Mouse (Mus musculus): ENCODE measurements around the gene Wfdc18. TPM values are rescaled to one million over a fixed set of nuclear protein-coding genes. Genes with fewer than 3 reads are reported as not detected.

Wfdc18 gene
- total RNA-seq, 1 experiment = not detected

DNA sequence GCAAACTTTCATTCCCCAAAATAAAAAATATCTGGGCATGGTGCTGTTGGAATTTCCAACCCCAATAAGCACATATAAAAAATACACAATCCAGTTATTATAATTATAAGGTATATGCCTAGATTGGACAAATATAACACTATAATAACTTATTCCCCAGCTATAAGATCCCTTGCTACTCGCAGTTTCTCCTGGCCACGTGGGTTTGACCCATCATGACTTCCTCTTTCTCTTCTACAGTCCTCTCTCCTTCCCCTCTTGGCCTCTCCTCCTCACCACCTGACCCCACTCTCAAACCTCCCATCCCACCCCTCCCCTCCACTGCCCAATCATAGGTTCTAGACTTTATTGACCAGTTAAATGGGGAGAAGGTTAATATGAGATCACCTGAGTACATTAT lies 5.1 kb downstream of the Wfdc18 start:
- H3K27ac ChIP-seq (ENCODE audit: insufficient read depth, low read depth, low read length, poor library complexity, severe bottlenecking) = no peak overlapping the region
- H3K36me3 ChIP-seq (ENCODE audit: control insufficient read depth, insufficient read depth, low read length, poor library complexity, severe bottlenecking) = no peaks in the 10 kb centered on the region
- no peak for DNase-seq (ENCODE audit: low read depth, low spot score)
- in situ Hi-C loops (cut with MboI; ENCODE audit: low sequenced_read_pairs in 2 of 2, unreplicated experiment in 2 of 2) = no loop called here
- H3K9me3 ChIP-seq (ENCODE audit: control insufficient read depth, insufficient read depth, low read depth, low read length) = no peaks in the 10 kb centered on the region
- TF ChIP-seq MAFK (IDR thresholded peaks at IDR 0.05; ENCODE audit: insufficient read depth, low read depth, low read length) (no peak), ZNF384 (IDR thresholded peaks at IDR 0.05; ENCODE audit: low read depth, low read length) (no peak), HCFC1 (IDR thresholded peaks at IDR 0.05; ENCODE audit: borderline replicate concordance, insufficient read depth, low read length) (no peak), ZC3H11A (IDR thresholded peaks at IDR 0.05; ENCODE audit: borderline replicate concordance, low read depth, low read length) (no peak), CHD2 (IDR thresholded peaks at IDR 0.05; ENCODE audit: low read depth, low read length) (no peak)
- H3K4me1 ChIP-seq (ENCODE audit: control insufficient read depth in 2 of 2, insufficient read depth in 2 of 2, low read length in 2 of 2, poor library complexity in 1 of 2) = no peaks in the 10 kb centered on the region
- H3K4me3 ChIP-seq (ENCODE audit: insufficient read depth in 1 of 2, low read depth in 1 of 2, low read length in 2 of 2, poor library complexity in 1 of 2, severe bottlenecking in 1 of 2) = no peak overlapping the region
- H3K9ac ChIP-seq (ENCODE audit: insufficient read depth, low read depth, low read length, poor library complexity, severe bottlenecking) = no peak overlapping the region

- H3K27ac ChIP-seq (ENCODE audit: insufficient read depth, low read depth, low read length, poor library complexity, severe bottlenecking) = no peak overlapping the region
- no peaks in the 10 kb centered on the region for H3K9me3 ChIP-seq (ENCODE audit: control insufficient read depth, insufficient read depth, low read depth, low read length)
- no peak overlapping the region for H3K9ac ChIP-seq (ENCODE audit: insufficient read depth, low read depth, low read length, poor library complexity, severe bottlenecking)
These were observed 8.3 kb downstream of the Wfdc18 start for GRCm38 (mm10) chr11:83717042-83717665.

GRCm38 (mm10) chr11:83720766-83721165 lies 12.0 kb downstream of the Wfdc18 start:
- TF ChIP-seq MAFK (IDR thresholded peaks at IDR 0.05; ENCODE audit: insufficient read depth, low read depth, low read length) (no peak), ZNF384 (IDR thresholded peaks at IDR 0.05; ENCODE audit: low read depth, low read length) (no peak), CHD2 (IDR thresholded peaks at IDR 0.05; ENCODE audit: low read depth, low read length) (no peak), ZC3H11A (IDR thresholded peaks at IDR 0.05; ENCODE audit: borderline replicate concordance, low read depth, low read length) (no peak), HCFC1 (IDR thresholded peaks at IDR 0.05; ENCODE audit: borderline replicate concordance, insufficient read depth, low read length) (no peak)
- Histone ChIP-seq H3K4me3 (ENCODE audit: insufficient read depth in 1 of 2, low read depth in 1 of 2, low read length in 2 of 2, poor library complexity in 1 of 2, severe bottlenecking in 1 of 2) (no peak overlapping the region), H3K9me3 (ENCODE audit: control insufficient read depth, insufficient read depth, low read depth, low read length) (no peaks in the 10 kb centered on the region), H3K4me1 (ENCODE audit: control insufficient read depth in 2 of 2, insufficient read depth in 2 of 2, low read length in 2 of 2, poor library complexity in 1 of 2) (no peaks in the 10 kb centered on the region), H3K36me3 (ENCODE audit: control insufficient read depth, insufficient read depth, low read length, poor library complexity, severe bottlenecking) (no peaks in the 10 kb centered on the region), H3K27ac (ENCODE audit: insufficient read depth, low read depth, low read length, poor library complexity, severe bottlenecking) (no peak overlapping the region), H3K9ac (ENCODE audit: insufficient read depth, low read depth, low read length, poor library complexity, severe bottlenecking) (no peak overlapping the region)
- in situ Hi-C loops (cut with MboI; ENCODE audit: low sequenced_read_pairs in 2 of 2, unreplicated experiment in 2 of 2) = no loop called here
- DNase-seq (ENCODE audit: low read depth, low spot score) = no peak

More at GRCm38 (mm10) chr11:83717042-83717665, 8.3 kb downstream of the Wfdc18 start:
- in situ Hi-C loops (cut with MboI; ENCODE audit: low sequenced_read_pairs in 2 of 2, unreplicated experiment in 2 of 2) = no loop called here
- TF ChIP-seq MAFK (IDR thresholded peaks at IDR 0.05; ENCODE audit: insufficient read depth, low read depth, low read length) = no peak
- no peak for TF ChIP-seq ZNF384 (IDR thresholded peaks at IDR 0.05; ENCODE audit: low read depth, low read length)
- TF ChIP-seq ZC3H11A (IDR thresholded peaks at IDR 0.05; ENCODE audit: borderline replicate concordance, low read depth, low read length) = no peak
- no peak for TF ChIP-seq CHD2 (IDR thresholded peaks at IDR 0.05; ENCODE audit: low read depth, low read length)
- no peak for TF ChIP-seq HCFC1 (IDR thresholded peaks at IDR 0.05; ENCODE audit: borderline replicate concordance, insufficient read depth, low read length)
- no peak for DNase-seq (ENCODE audit: low read depth, low spot score)
- no peaks in the 10 kb centered on the region for H3K36me3 ChIP-seq (ENCODE audit: control insufficient read depth, insufficient read depth, low read length, poor library complexity, severe bottlenecking)
- H3K4me1 ChIP-seq (ENCODE audit: control insufficient read depth in 2 of 2, insufficient read depth in 2 of 2, low read length in 2 of 2, poor library complexity in 1 of 2) = no peaks in the 10 kb centered on the region
- H3K4me3 ChIP-seq (ENCODE audit: insufficient read depth in 1 of 2, low read depth in 1 of 2, low read length in 2 of 2, poor library complexity in 1 of 2, severe bottlenecking in 1 of 2) = no peak overlapping the region

- Histone ChIP-seq H3K4me1 (ENCODE audit: control insufficient read depth in 2 of 2, insufficient read depth in 2 of 2, low read length in 2 of 2, poor library complexity in 1 of 2) (no peaks in the 10 kb centered on the region), H3K4me3 (ENCODE audit: insufficient read depth in 1 of 2, low read depth in 1 of 2, low read length in 2 of 2, poor library complexity in 1 of 2, severe bottlenecking in 1 of 2) (no peak overlapping the region), H3K9me3 (ENCODE audit: control insufficient read depth, insufficient read depth, low read depth, low read length) (no peaks in the 10 kb centered on the region), H3K36me3 (ENCODE audit: control insufficient read depth, insufficient read depth, low read length, poor library complexity, severe bottlenecking) (no peaks in the 10 kb centered on the region), H3K27ac (ENCODE audit: insufficient read depth, low read depth, low read length, poor library complexity, severe bottlenecking) (no peak overlapping the region), H3K9ac (ENCODE audit: insufficient read depth, low read depth, low read length, poor library complexity, severe bottlenecking) (no peak overlapping the region)
- in situ Hi-C loops (cut with MboI; ENCODE audit: low sequenced_read_pairs in 2 of 2, unreplicated experiment in 2 of 2) = loop anchor here in 1 of 2 experiments (25.0 kb wide), 1 partner anchor 167 kb away; no protein-coding TSS in a partner anchor
- TF ChIP-seq HCFC1 (IDR thresholded peaks at IDR 0.05; ENCODE audit: borderline replicate concordance, insufficient read depth, low read length) (no peak), CHD2 (IDR thresholded peaks at IDR 0.05; ENCODE audit: low read depth, low read length) (no peak), MAFK (IDR thresholded peaks at IDR 0.05; ENCODE audit: insufficient read depth, low read depth, low read length) (no peak), ZC3H11A (IDR thresholded peaks at IDR 0.05; ENCODE audit: borderline replicate concordance, low read depth, low read length) (peak; percentile 59; the same call in 1 of the 2 replicates), ZNF384 (IDR thresholded peaks at IDR 0.05; ENCODE audit: low read depth, low read length) (no peak)
- DNase-seq (ENCODE audit: low read depth, low spot score) = no peak
These were observed 20.1 kb downstream of the Wfdc18 start for GRCm38 (mm10) chr11:83728757-83729432.

All from ES-E14 (cell line).